Mouse (Mus musculus) regulatory T cell (primary cell): Measurements from ENCODE around the gene Hpcal1.
"Not testable (repeated sequence)": the region's sequence is repeated elsewhere in the genome, so short reads cannot be mapped to it uniquely, and the experiment has no call there.

Source experiments
- in situ Hi-C: fragments of 300-600 bp; cut with MboI, MseI; formaldehyde crosslinking; loops from one replicate; pipeline ENCODE4 v1.15.1; 2025; ENCODE audit warnings: high pct_unique_total_duplicates

The Hpcal1 gene

GRCm38 (mm10) chr12:17770538-17770937 lies 79.9 kb downstream of the Hpcal1 start:
- in situ Hi-C loops, result no loop called here

- in situ Hi-C loops, result not testable (repeated sequence)
Measured at GRCm38 (mm10) chr12:17773721-17774120, 83.1 kb downstream of the Hpcal1 start.

DNA sequence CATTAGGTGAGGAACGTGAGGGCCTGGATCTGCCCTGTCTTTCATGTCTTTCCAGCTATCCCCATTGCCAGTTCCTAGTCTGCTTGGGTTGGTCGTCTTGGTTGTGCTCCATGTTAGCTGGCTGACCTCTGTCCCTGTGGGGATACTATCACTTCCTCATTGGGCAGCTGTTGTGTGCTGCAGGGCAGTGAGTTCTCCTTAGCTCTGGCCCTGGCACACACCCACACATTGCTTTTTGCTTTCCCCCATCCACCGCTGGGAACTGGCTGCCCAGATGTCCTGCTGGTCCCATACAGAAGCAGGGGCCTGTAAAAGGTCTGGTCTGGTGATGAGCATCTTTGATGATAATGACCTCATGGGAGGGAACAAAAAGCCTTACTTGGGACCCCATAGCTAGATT lies 84.2 kb downstream of the Hpcal1 start:
- in situ Hi-C loops, result not testable (repeated sequence)

- in situ Hi-C loops, result no loop called here
Measured at GRCm38 (mm10) chr12:17778320-17778719, 87.7 kb downstream of the Hpcal1 start.

- in situ Hi-C loops, result no loop called here
Measured at GRCm38 (mm10) chr12:17779093-17779492, 88.4 kb downstream of the Hpcal1 start.

DNA sequence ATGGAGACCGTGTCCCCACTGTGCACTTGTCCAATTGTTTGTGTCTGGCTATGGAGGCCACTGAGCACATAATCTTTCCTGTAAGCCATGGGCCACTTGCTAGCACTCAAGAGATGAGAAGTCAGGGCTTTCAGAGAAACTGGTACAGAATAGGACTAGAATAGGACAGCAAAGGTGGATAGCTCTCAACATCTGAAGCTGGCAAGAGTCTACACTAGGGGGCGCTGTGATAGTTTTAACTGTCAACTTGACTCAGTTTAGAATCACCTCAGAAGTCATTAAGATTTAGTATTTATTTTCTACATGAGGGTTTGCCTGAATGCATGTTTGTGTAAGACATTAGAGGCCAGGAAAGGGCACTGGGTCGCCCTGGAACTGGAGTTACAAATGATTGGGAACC lies 98.8 kb downstream of the Hpcal1 start:
- in situ Hi-C loops, result no loop called here

DNA sequence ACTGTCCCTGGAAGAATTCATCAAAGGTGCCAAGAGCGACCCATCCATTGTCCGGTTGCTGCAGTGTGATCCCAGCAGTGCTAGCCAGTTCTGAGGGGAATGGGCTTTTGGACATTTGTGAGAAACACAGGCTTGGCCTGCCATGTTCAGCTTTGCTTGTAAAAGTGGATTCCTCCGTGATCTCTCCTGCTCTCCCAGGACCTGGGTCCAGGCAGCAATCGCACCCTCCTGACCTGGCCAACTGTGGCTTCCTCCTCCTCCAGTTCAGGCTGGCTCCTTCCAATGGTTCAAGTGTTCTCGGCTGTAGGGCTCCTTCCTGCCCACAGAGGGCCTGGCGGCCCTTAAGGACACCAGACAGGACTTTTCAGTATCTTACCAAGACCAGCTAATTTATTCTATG lies 100.5 kb downstream of the Hpcal1 start:
- in situ Hi-C loops, result loop anchor here (5.0 kb wide), 1 partner anchor 239 kb away; no protein-coding TSS in a partner anchor

GRCm38 (mm10) chr12:17792756-17793155 lies 102.1 kb downstream of the Hpcal1 start:
- in situ Hi-C loops, result loop anchor here (5.0 kb wide), 1 partner anchor 240 kb away; no protein-coding TSS in a partner anchor

DNA sequence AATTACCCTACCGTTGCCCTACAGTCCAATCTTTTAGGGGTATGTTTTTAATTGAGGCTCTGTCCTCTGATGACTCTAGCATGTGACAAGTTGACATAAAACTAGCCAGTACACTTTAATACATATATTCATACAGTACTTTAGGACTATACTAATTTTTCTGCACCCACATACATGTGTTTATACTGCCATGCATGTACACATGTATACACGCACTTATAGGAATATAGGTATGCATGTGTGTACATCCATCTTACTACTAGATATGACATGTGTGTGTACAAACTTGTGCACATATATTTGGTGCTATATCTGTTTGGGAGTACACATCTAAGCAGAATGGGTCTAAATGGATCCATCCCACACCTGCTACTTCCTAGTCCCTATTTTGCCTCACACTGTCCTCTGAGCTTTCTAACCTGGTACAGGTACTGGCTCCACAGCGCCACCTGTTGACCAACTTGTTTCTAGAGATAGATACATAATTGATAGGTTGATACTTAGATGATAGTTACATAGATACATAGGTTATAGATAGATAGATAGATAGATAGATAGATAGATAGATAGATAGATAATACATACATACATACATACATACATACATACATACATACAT lies 105.1 kb downstream of the Hpcal1 start:
- in situ Hi-C loops, result loop anchor here (5.0 kb wide), 1 partner anchor 118 kb away; no protein-coding TSS in a partner anchor

DNA sequence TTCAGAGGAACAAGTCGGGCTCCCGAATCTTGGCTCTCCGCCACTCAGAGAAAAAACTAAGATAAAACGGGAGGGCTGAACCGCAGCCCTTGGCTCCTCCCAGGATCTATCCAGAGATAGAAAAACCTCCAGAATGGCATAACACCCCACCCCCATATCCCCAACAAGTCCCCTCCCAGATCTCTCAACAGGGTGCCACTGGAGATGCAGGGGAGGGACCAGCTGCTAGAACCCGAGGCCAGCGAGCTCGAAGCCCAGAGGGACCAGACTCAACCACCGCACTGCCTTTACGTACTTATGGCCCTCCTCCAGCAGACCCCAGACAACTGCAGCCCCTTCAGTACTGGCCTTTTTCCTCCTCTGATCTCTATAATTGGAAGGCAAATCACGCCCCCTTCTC lies 107.6 kb downstream of the Hpcal1 start:
- in situ Hi-C loops, result loop anchor here (5.0 kb wide), 1 partner anchor 121 kb away; no protein-coding TSS in a partner anchor

DNA sequence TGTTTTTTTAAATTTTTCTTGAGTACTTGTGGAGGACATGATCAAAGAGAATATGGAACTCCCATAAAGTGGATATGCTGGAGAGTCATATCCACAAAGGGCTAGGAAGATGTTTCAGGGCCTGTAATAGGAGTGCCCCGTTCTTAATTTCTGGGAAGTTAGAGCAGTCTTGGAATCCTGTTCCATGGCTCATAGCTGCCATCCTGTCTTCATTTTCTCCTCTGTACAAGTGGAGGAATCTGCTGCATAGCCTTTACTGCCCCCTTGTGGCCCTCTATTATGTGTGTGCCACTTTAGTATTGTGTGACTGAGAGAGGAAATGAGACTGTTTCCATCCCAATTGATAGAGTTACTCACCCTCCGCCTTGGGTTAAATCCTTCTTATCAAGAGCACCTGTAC lies 117.9 kb downstream of the Hpcal1 start:
- in situ Hi-C loops, result no loop called here

DNA sequence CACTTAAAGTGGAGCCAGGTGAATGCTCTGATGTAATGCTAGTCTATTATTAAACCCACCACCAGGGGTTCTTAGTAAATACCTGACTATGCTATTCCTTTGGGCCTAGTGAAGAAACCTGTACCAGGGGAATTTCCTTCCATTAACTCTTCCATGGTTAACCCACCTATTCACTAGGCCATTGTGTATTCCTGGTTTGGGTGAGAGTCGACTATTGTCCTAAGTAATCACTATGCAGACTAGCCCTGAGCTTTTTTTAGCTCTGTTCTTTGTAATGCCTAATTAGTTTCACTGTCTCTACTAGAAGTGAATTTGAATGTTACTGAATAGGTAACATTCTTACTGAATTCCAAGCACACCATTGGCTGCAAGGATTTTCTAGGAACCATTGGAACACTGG lies 144.6 kb downstream of the Hpcal1 start:
- in situ Hi-C loops, result not testable (repeated sequence)
